Mouse (Mus musculus): ENCODE measurements around the gene Flywch1. TPM values are rescaled to one million over a fixed set of nuclear protein-coding genes. Genes with fewer than 3 reads are reported as not detected.

Flywch1 gene
- polyA plus RNA-seq, 1 experiment from 2014 or later = 54.3 TPM

DNA sequence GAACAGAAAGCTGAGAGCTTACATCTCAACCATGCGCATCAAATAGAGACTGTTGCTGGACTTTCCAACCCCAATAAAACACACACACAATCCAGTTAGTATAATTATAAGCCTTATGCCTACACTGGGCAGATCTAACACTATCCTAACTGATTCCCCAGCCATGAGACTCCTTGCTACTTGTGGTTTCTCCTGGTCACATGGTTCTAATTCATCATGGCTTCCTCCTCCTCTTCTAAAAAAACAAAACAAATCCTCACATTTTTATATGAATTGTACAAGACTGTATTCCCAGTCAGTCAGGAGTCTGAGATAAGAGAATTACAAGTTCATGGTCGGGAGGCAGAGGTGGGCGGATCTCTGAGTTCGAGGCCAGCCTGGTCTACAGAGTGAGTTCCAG is 17.6 kb upstream of the Flywch1 start:
- 85% methylated on average over 4 of the region's 4 CpGs for WGBS
- H3K9me3 ChIP-seq (ENCODE audit: control insufficient read depth, low read depth, low read length) = no peaks in the 10 kb centered on the region

DNA sequence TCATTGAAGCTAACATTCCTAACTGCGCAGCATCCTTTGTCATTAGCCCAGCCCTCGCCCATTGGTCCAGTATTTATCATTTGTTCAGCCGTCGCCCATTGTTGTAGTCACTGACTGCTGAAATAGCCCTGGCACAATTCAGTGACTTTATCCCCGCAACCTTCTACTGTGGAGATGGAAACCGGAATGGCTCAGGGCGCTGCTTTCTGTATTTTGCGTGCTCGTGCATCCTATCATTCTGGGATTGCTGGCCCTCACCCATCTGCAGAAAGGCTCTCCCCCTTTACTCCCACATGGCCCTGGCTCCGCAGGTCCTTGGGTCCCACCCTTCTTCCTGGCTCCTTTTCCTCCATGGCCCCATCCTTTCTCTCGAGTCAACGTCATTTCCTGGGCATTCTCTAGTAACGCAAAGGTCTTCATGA is 15.1 kb upstream of the Flywch1 start:
- peak overlapping the region; percentile 85 for H3K4me2 ChIP-seq (replicated peaks; ENCODE audit: low read depth, low read length)
- H3K9ac ChIP-seq (replicated peaks; ENCODE audit: low read depth, low read length) = 0 out of 2 replicates have a peak overlapping the region, but pooled peaks have one; percentile 18
- H3K36me3 ChIP-seq (ENCODE audit: control insufficient read depth, insufficient read depth, low read length) = no peaks in the 10 kb centered on the region
- H3K4me1 ChIP-seq (ENCODE audit: control insufficient read depth, insufficient read depth, low read length) = peaks cover 17% of the 10 kb centered on the region
- no peak for ATAC-seq (ENCODE audit: insufficient number of reproducible peaks, insufficient read depth, low FRiP score, low read depth)
- H3K9me3 ChIP-seq (ENCODE audit: control insufficient read depth, low read depth, low read length) = no peaks in the 10 kb centered on the region
- WGBS = 13% methylated on average over 13 of the region's 13 CpGs
- no peaks in the 10 kb centered on the region for H3K27me3 ChIP-seq (ENCODE audit: control insufficient read depth, insufficient read depth, low read length)
- H3K4me3 ChIP-seq (ENCODE audit: low read depth, low read length) = peak overlapping the region; percentile 58
- 0 out of 2 replicates have a peak overlapping the region, but pooled peaks have one; percentile 21 for H3K27ac ChIP-seq (ENCODE audit: low read length)

More for the DNA sequence above, 17.6 kb upstream of the Flywch1 start:
- Histone ChIP-seq H3K27me3 (ENCODE audit: control insufficient read depth, insufficient read depth, low read length) (no peaks in the 10 kb centered on the region), H3K4me3 (ENCODE audit: low read depth, low read length) (no peak overlapping the region), H3K36me3 (ENCODE audit: control insufficient read depth, insufficient read depth, low read length) (no peaks in the 10 kb centered on the region), H3K4me1 (ENCODE audit: control insufficient read depth, insufficient read depth, low read length) (peaks cover 17% of the 10 kb centered on the region), H3K9ac (replicated peaks; ENCODE audit: low read depth, low read length) (no peak overlapping the region), H3K27ac (ENCODE audit: low read length) (no peak overlapping the region), H3K4me2 (replicated peaks; ENCODE audit: low read depth, low read length) (no peak overlapping the region)
- no peak for ATAC-seq (ENCODE audit: insufficient number of reproducible peaks, insufficient read depth, low FRiP score, low read depth)

DNA sequence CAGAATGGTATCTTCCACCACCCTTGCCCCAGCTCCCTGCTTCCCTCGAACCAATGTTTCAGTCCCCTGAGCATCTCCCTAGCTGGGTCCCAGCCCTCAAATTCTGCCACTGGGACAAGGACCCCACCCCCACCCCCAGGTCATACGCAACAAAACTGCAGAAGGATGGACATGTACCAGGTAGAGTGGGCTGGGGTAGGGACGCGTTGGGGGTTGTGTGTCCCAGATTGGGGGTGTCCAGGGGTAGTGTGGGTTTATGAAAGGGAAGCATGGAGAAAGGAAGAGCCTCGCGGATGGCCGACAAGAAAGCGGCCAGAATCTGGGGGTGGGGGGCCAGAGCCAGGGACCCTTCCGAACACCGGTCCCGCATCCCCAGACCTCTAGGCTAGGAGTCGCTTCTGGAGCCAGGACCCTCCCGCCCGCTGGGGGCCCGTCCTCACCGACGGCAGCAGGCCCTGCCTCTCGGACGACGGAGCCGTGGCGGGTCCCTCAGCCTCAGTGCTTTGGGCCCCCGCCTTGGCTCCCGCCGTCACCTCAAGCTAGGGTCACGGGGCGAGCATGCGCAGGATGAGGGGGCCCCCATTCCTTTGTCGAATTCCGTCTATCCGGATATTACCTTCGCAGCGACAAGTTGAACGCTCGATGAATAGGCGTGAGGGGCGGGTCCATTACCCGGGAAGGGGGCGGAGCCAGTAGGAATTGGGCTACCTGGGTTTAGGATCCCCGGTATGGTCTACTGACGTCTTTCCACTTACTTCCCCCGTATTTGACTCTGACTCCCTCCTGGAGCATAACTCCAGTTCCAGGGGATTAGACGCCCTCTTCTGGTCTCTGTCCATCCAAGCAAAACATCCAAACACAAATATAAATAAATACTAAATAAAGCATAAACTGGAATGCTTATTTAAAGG is 14.4 kb upstream of the Flywch1 start, which contains the start of gene Flywch2:
TSS of gene Flywch2 (minus strand) at position 521 of the 911 bp plus-strand sequence.
- Histone ChIP-seq H3K4me2 (replicated peaks; ENCODE audit: low read depth, low read length) (peak within 1 kb of the TSS; percentile 85), H3K27ac (ENCODE audit: low read length) (0 out of 2 replicates have a peak within 1 kb of the TSS, but pooled peaks have one; percentile 21), H3K4me3 (ENCODE audit: low read depth, low read length) (peak within 1 kb of the TSS; percentile 58), H3K9me3 (ENCODE audit: control insufficient read depth, low read depth, low read length) (no peaks in the 10 kb centered on the region), H3K36me3 (ENCODE audit: control insufficient read depth, insufficient read depth, low read length) (no peaks in the 10 kb centered on the region), H3K9ac (replicated peaks; ENCODE audit: low read depth, low read length) (peak within 1 kb of the TSS; percentile 53), H3K27me3 (ENCODE audit: control insufficient read depth, insufficient read depth, low read length) (no peaks in the 10 kb centered on the region), H3K4me1 (ENCODE audit: control insufficient read depth, insufficient read depth, low read length) (peaks cover 11% of the 10 kb centered on the region)
- WGBS = 3% methylated on average over 40 of the region's 43 CpGs
- peak; percentile 68 for ATAC-seq (ENCODE audit: insufficient number of reproducible peaks, insufficient read depth, low FRiP score, low read depth)

DNA sequence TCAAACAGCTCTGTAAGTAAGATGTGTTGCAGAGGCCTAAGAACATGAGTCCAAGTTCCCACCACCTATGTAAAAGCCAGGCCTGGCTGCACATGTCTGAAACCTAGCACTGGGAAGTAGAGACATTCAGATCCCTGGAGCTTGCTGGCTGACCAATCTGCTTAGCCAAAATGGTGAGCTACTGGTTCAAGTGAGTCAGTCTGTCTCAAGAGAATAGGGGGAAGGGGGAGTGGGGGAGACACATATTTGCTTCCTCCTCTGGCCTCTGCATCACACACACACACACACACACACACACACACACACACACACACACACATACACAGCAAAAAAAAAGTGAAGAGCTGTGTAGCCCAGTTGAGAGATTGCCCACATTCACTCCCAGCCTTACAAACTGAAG is 11.9 kb upstream of the Flywch1 start:
- Histone ChIP-seq H3K9me3 (ENCODE audit: control insufficient read depth, low read depth, low read length) (no peaks in the 10 kb centered on the region), H3K4me2 (replicated peaks; ENCODE audit: low read depth, low read length) (no peak overlapping the region), H3K27me3 (ENCODE audit: control insufficient read depth, insufficient read depth, low read length) (no peaks in the 10 kb centered on the region), H3K27ac (ENCODE audit: low read length) (no peak overlapping the region), H3K4me1 (ENCODE audit: control insufficient read depth, insufficient read depth, low read length) (0 out of 2 replicates have a peak, but pooled peaks cover 2% of the 10 kb centered on the region), H3K36me3 (ENCODE audit: control insufficient read depth, insufficient read depth, low read length) (no peaks in the 10 kb centered on the region), H3K9ac (replicated peaks; ENCODE audit: low read depth, low read length) (no peak overlapping the region), H3K4me3 (ENCODE audit: low read depth, low read length) (no peak overlapping the region)
- no peak for ATAC-seq (ENCODE audit: insufficient number of reproducible peaks, insufficient read depth, low FRiP score, low read depth)

DNA sequence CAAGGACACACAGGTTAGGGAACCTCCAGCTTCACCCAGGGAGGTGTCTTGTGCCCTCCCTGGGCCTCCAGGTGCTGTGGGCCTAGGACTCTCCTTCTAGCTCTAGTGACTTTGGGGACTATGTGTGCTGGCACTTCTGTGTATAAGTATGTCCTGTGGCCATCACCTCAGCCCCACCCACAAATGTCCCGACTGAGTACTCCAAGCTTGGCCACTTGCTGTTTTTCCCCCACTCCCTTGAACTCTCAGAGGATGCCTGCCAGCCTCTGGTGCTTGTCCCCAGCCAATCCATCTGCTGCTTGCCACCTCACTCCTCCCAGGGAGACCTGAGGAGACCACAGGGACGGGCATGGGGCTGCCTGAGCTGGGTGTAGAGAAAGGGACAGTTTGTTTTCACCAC is 7.0 kb upstream of the Flywch1 start:
- no peak overlapping the region for H3K27ac ChIP-seq (ENCODE audit: low read length)
- 65% methylated on average over 2 of the region's 2 CpGs for WGBS
- no peaks in the 10 kb centered on the region for H3K4me1 ChIP-seq (ENCODE audit: control insufficient read depth, insufficient read depth, low read length)
- H3K9ac ChIP-seq (replicated peaks; ENCODE audit: low read depth, low read length) = no peak overlapping the region
- ATAC-seq (ENCODE audit: insufficient number of reproducible peaks, insufficient read depth, low FRiP score, low read depth) = no peak
- H3K4me2 ChIP-seq (replicated peaks; ENCODE audit: low read depth, low read length) = no peak overlapping the region
- no peaks in the 10 kb centered on the region for H3K9me3 ChIP-seq (ENCODE audit: control insufficient read depth, low read depth, low read length)
- H3K27me3 ChIP-seq (ENCODE audit: control insufficient read depth, insufficient read depth, low read length) = no peaks in the 10 kb centered on the region
- no peaks in the 10 kb centered on the region for H3K36me3 ChIP-seq (ENCODE audit: control insufficient read depth, insufficient read depth, low read length)
- H3K4me3 ChIP-seq (ENCODE audit: low read depth, low read length) = no peak overlapping the region

DNA sequence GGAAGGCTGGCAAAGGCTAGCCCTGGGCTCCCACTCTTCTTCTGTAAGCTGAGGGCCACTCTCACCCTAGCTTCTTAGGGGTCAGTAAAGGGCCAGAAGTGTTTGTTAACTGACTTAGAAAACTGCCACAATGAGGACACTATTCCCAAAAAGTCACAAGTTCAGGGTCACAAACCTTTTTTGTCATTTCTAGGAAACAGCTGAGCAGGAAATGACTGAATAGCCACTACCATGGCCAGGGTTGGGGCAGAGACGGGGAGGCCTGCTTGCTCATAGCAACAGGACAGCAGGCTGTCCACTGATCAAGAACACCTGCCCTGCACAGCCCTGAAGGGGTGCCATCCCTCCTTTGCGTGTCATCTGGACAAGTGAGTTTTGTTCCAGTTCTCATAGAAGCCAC is 5.7 kb upstream of the Flywch1 start:
- 82% methylated on average over 2 of the region's 2 CpGs for WGBS
- Histone ChIP-seq H3K4me3 (ENCODE audit: low read depth, low read length) (no peak overlapping the region), H3K9ac (replicated peaks; ENCODE audit: low read depth, low read length) (no peak overlapping the region), H3K27ac (ENCODE audit: low read length) (no peak overlapping the region), H3K27me3 (ENCODE audit: control insufficient read depth, insufficient read depth, low read length) (no peaks in the 10 kb centered on the region), H3K4me1 (ENCODE audit: control insufficient read depth, insufficient read depth, low read length) (no peaks in the 10 kb centered on the region), H3K9me3 (ENCODE audit: control insufficient read depth, low read depth, low read length) (no peaks in the 10 kb centered on the region), H3K36me3 (ENCODE audit: control insufficient read depth, insufficient read depth, low read length) (no peaks in the 10 kb centered on the region), H3K4me2 (replicated peaks; ENCODE audit: low read depth, low read length) (no peak overlapping the region)
- no peak for ATAC-seq (ENCODE audit: insufficient number of reproducible peaks, insufficient read depth, low FRiP score, low read depth)

DNA sequence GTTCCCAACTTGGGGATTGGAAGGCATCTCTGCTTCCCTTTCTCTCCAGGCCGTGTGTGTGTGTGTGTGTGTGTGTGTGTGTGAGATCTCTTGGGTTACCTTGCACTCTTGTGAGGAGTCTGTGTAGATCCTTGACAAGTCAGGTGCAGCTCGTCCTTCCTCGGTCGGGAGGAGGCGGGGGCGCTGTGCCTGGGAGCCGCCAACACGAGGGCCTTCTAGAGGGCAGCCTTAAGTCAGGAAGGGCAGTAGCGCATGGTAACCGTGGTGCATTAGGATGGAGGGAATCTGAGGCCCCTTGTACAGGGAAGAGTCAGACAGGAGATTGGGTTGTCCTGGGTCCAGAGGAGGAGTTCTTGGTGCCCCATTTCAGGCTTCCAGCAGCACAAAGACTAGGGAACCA is 4.8 kb upstream of the Flywch1 start:
- Histone ChIP-seq H3K4me2 (replicated peaks; ENCODE audit: low read depth, low read length) (no peak overlapping the region), H3K4me1 (ENCODE audit: control insufficient read depth, insufficient read depth, low read length) (no peaks in the 10 kb centered on the region), H3K27ac (ENCODE audit: low read length) (no peak overlapping the region), H3K27me3 (ENCODE audit: control insufficient read depth, insufficient read depth, low read length) (no peaks in the 10 kb centered on the region), H3K9ac (replicated peaks; ENCODE audit: low read depth, low read length) (no peak overlapping the region), H3K4me3 (ENCODE audit: low read depth, low read length) (no peak overlapping the region), H3K9me3 (ENCODE audit: control insufficient read depth, low read depth, low read length) (no peaks in the 10 kb centered on the region), H3K36me3 (ENCODE audit: control insufficient read depth, insufficient read depth, low read length) (no peaks in the 10 kb centered on the region)
- WGBS = 75% methylated on average over 10 of the region's 10 CpGs
- no peak for ATAC-seq (ENCODE audit: insufficient number of reproducible peaks, insufficient read depth, low FRiP score, low read depth)

DNA sequence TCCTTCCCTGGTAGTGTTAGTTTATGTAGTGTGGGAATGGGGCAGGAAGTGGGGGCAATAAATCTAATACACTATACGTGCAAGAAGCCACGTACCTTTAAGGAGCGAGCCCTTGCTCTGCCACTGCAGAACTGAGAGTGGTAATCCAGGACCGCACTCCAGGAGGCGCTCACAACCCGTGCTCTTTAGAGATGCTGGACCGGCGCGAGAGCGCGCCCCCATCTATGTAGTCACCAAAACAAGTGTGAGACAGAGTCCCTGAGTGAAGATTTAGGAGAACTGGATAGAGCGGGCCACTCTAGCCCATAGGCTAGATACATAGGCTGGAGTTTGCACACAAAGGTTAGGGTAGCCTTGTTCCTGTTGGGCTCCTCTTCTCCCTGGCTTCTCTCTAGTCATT is 2.7 kb upstream of the Flywch1 start:
- no peak overlapping the region for H3K27ac ChIP-seq (ENCODE audit: low read length)
- H3K27me3 ChIP-seq (ENCODE audit: control insufficient read depth, insufficient read depth, low read length) = no peaks in the 10 kb centered on the region
- no peak overlapping the region for H3K4me2 ChIP-seq (replicated peaks; ENCODE audit: low read depth, low read length)
- WGBS = 4% methylated on average over 12 of the region's 12 CpGs
- H3K4me1 ChIP-seq (ENCODE audit: control insufficient read depth, insufficient read depth, low read length) = peaks cover 5% of the 10 kb centered on the region; the same call in 1 of the 2 replicates
- no peak overlapping the region for H3K4me3 ChIP-seq (ENCODE audit: low read depth, low read length)
- H3K9ac ChIP-seq (replicated peaks; ENCODE audit: low read depth, low read length) = no peak overlapping the region
- H3K9me3 ChIP-seq (ENCODE audit: control insufficient read depth, low read depth, low read length) = no peaks in the 10 kb centered on the region
- no peaks in the 10 kb centered on the region for H3K36me3 ChIP-seq (ENCODE audit: control insufficient read depth, insufficient read depth, low read length)
- 0 out of 2 replicates have a peak, but pooled peaks have one; percentile 33 for ATAC-seq (ENCODE audit: insufficient number of reproducible peaks, insufficient read depth, low FRiP score, low read depth)
